Mouse (Mus musculus) midbrain, embryonic 16.5 days (tissue): ENCODE measurements around the gene Hs3st5. TPM values are rescaled to one million over a fixed set of nuclear protein-coding genes. Genes with fewer than 3 reads are reported as not detected.

Experiments used
- ATAC-seq: fragments of 200-750 bp; cut with Nextera tagmentation; 2 replicates; pipeline ENCODE4 v1.8.0; 2017; ENCODE audit warnings: moderate TSS enrichment
- H3K27ac ChIP-seq: fragments of 300-500 bp; sonication (generic); 2 replicates; pipeline ENCODE4 v1.5.1; 2014; ENCODE audit warnings: mild to moderate bottlenecking, low read length, mixed read lengths
- H3K27me3 ChIP-seq: fragments of 300-500 bp; sonication (generic); 2 replicates; pipeline ENCODE4 v1.6.1; 2014; ENCODE audit warnings: low read depth, low read length, mixed read lengths; ENCODE audit not compliant: control insufficient read depth, insufficient read depth
- H3K36me3 ChIP-seq: fragments of 300-500 bp; sonication (generic); 2 replicates; pipeline ENCODE4 v1.6.1; 2014; ENCODE audit warnings: mild to moderate bottlenecking, low read length, moderate library complexity, mixed read lengths; ENCODE audit not compliant: control insufficient read depth, insufficient read depth
- H3K4me1 ChIP-seq: fragments of 300-500 bp; sonication (generic); 2 replicates; pipeline ENCODE4 v1.6.1; 2014; ENCODE audit warnings: mild to moderate bottlenecking, low read length, mixed read lengths; ENCODE audit not compliant: control insufficient read depth, insufficient read depth
- H3K4me2 ChIP-seq: fragments of 300-500 bp; sonication (generic); 2 replicates; pipeline ENCODE4 v1.6.1; 2014; ENCODE audit warnings: mild to moderate bottlenecking, low read length, mixed read lengths
- H3K4me3 ChIP-seq: fragments of 300-500 bp; sonication (generic); 2 replicates; pipeline ENCODE4 v1.5.1; 2014; ENCODE audit warnings: low read depth, mild to moderate bottlenecking, low read length, moderate library complexity, mixed read lengths
- H3K9ac ChIP-seq: fragments of 300-500 bp; sonication (generic); 2 replicates; pipeline ENCODE4 v1.6.1; 2014; ENCODE audit warnings: low read depth, low read length, mixed read lengths
- H3K9me3 ChIP-seq: fragments of 300-500 bp; sonication (generic); replicated peaks from 2 replicates; pipeline ENCODE4 v1.6.1; 2014; ENCODE audit warnings: mild to moderate bottlenecking, low read length, mixed read lengths; ENCODE audit not compliant: control insufficient read depth, poor library complexity, severe bottlenecking
- WGBS: fragments of 180-500 bp; shearing (Covaris S2); extraction: QIAGEN DNeasy Blood & Tissue Kit; methylation state at CpG from one replicate; pipeline ENCODE4 v1.1.7; 2014; 5-methylcytosine and 5-hydroxymethylcytosine counted together
- polyA plus RNA-seq: library from polyadenylated mRNA; unstranded; fragments of >200 nt; fragmentation: Nextera tagmentation; extraction: Ambion mirVana; gene quantifications from 2 replicates; pipeline ENCODE4 v1.2.1, GENCODE M21; 2015

Gene Hs3st5
- polyA plus RNA-seq, 1 experiment from 2014 or later: 22.9 TPM

- H3K4me2 ChIP-seq: no peak overlapping the region
- no peak overlapping the region for H3K4me3 ChIP-seq
- 21% methylated on average over 2 of the region's 2 CpGs for WGBS
- no peaks in the 10 kb centered on the region for H3K9me3 ChIP-seq
- no peaks in the 10 kb centered on the region for H3K36me3 ChIP-seq
- no peaks in the 10 kb centered on the region for H3K4me1 ChIP-seq
- ATAC-seq: no peak
- H3K27ac ChIP-seq: no peak overlapping the region
- no peak overlapping the region for H3K9ac ChIP-seq
- H3K27me3 ChIP-seq: no peaks in the 10 kb centered on the region
Measured at GRCm38 (mm10) chr10:36800925-36801482, 294.4 kb downstream of the Hs3st5 start.

GRCm38 (mm10) chr10:36803705-36804104, 297.1 kb downstream of the Hs3st5 start:
- no peak for ATAC-seq
- no peaks in the 10 kb centered on the region for H3K36me3 ChIP-seq
- 16% methylated on average over 2 of the region's 2 CpGs for WGBS
- no peak overlapping the region for H3K27ac ChIP-seq
- H3K4me1 ChIP-seq: no peaks in the 10 kb centered on the region
- no peak overlapping the region for H3K4me2 ChIP-seq
- H3K4me3 ChIP-seq: no peak overlapping the region
- no peaks in the 10 kb centered on the region for H3K9me3 ChIP-seq
- no peaks in the 10 kb centered on the region for H3K27me3 ChIP-seq
- H3K9ac ChIP-seq: no peak overlapping the region

GRCm38 (mm10) chr10:36805265-36805664, 298.7 kb downstream of the Hs3st5 start:
- no peak overlapping the region for H3K9ac ChIP-seq
- H3K4me1 ChIP-seq: no peaks in the 10 kb centered on the region
- peak; percentile 87 for ATAC-seq
- H3K9me3 ChIP-seq: no peaks in the 10 kb centered on the region
- no peak overlapping the region for H3K27ac ChIP-seq
- no peaks in the 10 kb centered on the region for H3K27me3 ChIP-seq
- WGBS: 44% methylated on average over 4 of the region's 4 CpGs
- H3K4me3 ChIP-seq: no peak overlapping the region
- no peak overlapping the region for H3K4me2 ChIP-seq
- H3K36me3 ChIP-seq: no peaks in the 10 kb centered on the region

DNA sequence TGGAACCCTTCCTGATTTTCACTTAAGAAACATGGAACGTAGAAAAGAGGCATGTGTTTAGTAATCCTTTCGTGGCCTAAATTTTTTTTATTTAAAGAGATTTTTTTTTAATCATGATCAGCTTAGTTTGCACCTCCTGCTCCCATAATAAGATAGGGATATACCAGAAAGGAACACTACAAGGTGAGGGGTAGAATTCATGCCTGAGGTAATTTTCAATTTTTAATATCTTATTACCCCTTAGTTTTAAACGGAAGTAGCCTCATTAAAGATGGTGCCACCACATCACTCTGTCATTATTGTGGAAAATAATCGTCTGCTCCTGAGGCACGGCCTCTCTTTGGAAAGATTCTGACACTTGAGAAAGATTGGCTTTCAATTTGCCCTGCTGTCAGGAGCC, 299.2 kb downstream of the Hs3st5 start:
- H3K4me1 ChIP-seq: no peaks in the 10 kb centered on the region
- ATAC-seq: peak; percentile 62
- no peak overlapping the region for H3K9ac ChIP-seq
- H3K36me3 ChIP-seq: no peaks in the 10 kb centered on the region
- H3K27ac ChIP-seq: no peak overlapping the region
- H3K4me2 ChIP-seq: no peak overlapping the region
- H3K27me3 ChIP-seq: no peaks in the 10 kb centered on the region
- 58% methylated on average over 5 of the region's 5 CpGs for WGBS
- H3K4me3 ChIP-seq: no peak overlapping the region
- no peaks in the 10 kb centered on the region for H3K9me3 ChIP-seq

DNA sequence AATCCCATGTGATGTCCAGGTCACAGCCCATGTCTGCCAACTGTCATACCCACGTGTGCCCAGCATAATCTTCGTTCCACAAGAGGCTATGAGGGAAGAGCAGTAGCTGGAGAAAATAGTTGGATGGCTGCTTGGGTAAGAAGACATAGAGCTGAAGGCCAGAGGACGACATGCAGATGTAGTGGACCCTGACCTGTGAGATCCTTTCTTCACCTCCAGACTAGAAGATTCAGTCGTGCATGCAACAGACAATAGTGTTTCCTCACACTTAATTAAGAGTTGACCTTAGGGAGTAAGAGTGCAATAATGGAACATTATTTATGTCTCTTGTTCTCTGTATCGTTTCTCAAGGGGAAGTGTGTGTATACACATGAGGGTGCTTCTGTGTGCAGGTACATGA, 300.4 kb downstream of the Hs3st5 start:
- Histone ChIP-seq H3K27me3 (no peaks in the 10 kb centered on the region), H3K9me3 (no peaks in the 10 kb centered on the region), H3K4me3 (no peak overlapping the region), H3K27ac (no peak overlapping the region), H3K4me1 (no peaks in the 10 kb centered on the region), H3K4me2 (no peak overlapping the region), H3K9ac (no peak overlapping the region), H3K36me3 (no peaks in the 10 kb centered on the region)
- ATAC-seq: no peak
- 66% methylated on average over 5 of the region's 5 CpGs for WGBS

- H3K4me1 ChIP-seq: no peaks in the 10 kb centered on the region
- no peaks in the 10 kb centered on the region for H3K9me3 ChIP-seq
- no peaks in the 10 kb centered on the region for H3K27me3 ChIP-seq
- H3K27ac ChIP-seq: no peak overlapping the region
- no peak overlapping the region for H3K4me2 ChIP-seq
- H3K4me3 ChIP-seq: no peak overlapping the region
- H3K9ac ChIP-seq: no peak overlapping the region
- no peaks in the 10 kb centered on the region for H3K36me3 ChIP-seq
- no peak for ATAC-seq
Measured at GRCm38 (mm10) chr10:36818867-36819266, 312.3 kb downstream of the Hs3st5 start.

GRCm38 (mm10) chr10:36829079-36829478, 322.5 kb downstream of the Hs3st5 start:
- Histone ChIP-seq H3K9ac (no peak overlapping the region), H3K27ac (no peak overlapping the region), H3K4me2 (no peak overlapping the region), H3K27me3 (no peaks in the 10 kb centered on the region), H3K4me1 (no peaks in the 10 kb centered on the region), H3K4me3 (no peak overlapping the region), H3K36me3 (no peaks in the 10 kb centered on the region), H3K9me3 (no peaks in the 10 kb centered on the region)
- ATAC-seq: no peak
- 67% methylated on average over 3 of the region's 3 CpGs for WGBS

DNA sequence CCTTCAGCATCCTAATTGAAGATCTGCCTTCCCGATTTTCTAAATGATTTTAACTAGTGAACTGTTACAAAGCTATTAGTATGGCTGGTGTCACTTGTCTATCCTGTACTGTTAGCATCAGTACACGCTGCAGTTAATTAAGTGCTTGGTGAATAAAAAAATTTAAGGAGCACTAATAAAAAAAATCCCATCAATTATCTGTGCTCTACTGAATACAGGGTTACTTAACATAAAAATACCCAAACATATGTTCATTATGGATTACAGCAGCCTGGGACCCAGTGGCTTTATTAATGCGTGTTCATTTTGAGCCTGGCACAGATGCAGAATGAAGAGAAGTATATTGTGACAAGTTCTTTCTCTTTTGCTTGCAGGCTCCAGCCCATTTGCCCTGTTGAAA, 325.6 kb downstream of the Hs3st5 start:
- Histone ChIP-seq H3K9ac (no peak overlapping the region), H3K36me3 (no peaks in the 10 kb centered on the region), H3K4me2 (no peak overlapping the region), H3K27me3 (no peaks in the 10 kb centered on the region), H3K27ac (no peak overlapping the region), H3K4me1 (no peaks in the 10 kb centered on the region), H3K4me3 (no peak overlapping the region), H3K9me3 (no peaks in the 10 kb centered on the region)
- ATAC-seq: no peak
- 61% methylated on average over 3 of the region's 3 CpGs for WGBS

DNA sequence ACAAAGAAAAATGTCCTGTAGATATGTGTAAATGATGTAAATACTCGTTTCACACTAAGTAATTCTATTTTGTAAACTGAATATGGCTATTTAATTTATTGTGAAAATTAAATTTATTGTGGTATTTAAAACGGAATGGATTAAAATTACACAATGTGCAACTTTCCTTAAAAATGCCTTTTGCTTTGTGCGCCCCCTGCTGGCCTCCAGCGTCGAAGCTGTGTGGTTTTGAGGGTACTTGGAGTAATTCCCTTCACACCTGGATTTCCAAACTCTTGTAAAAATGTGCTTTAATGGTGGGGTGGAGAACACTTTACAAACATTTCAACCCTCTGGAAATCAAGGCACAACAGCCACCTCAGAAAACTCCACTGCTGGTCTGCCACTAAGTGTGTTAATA, 327.6 kb downstream of the Hs3st5 start:
- WGBS: 19% methylated on average over 5 of the region's 5 CpGs
- no peaks in the 10 kb centered on the region for H3K27me3 ChIP-seq
- ATAC-seq: no peak
- H3K9me3 ChIP-seq: no peaks in the 10 kb centered on the region
- H3K4me1 ChIP-seq: no peaks in the 10 kb centered on the region
- no peaks in the 10 kb centered on the region for H3K36me3 ChIP-seq
- H3K27ac ChIP-seq: no peak overlapping the region
- H3K4me2 ChIP-seq: no peak overlapping the region
- no peak overlapping the region for H3K4me3 ChIP-seq
- H3K9ac ChIP-seq: no peak overlapping the region
